Mouse (Mus musculus) ES-Bruce4 (cell line): ENCODE data around the gene Msi2. TPM values are rescaled to one million over a fixed set of nuclear protein-coding genes. Genes with fewer than 3 reads are reported as not detected.

Source experiments
- H3K27ac ChIP-seq: 2 replicates; pipeline ENCODE4 v1.5.1; 2012; ENCODE audit warnings: low read length, inconsistent platforms; ENCODE audit not compliant: insufficient read depth
- H3K27me3 ChIP-seq: 2 replicates; pipeline ENCODE4 v1.6.1; 2012; ENCODE audit warnings: mild to moderate bottlenecking, low read length, inconsistent platforms; ENCODE audit not compliant: control insufficient read depth, poor library complexity, insufficient read depth, severe bottlenecking
- H3K36me3 ChIP-seq: 2 replicates; pipeline ENCODE4 v1.6.1; 2012; ENCODE audit warnings: inconsistent platforms, mild to moderate bottlenecking, low read length, moderate library complexity; ENCODE audit not compliant: control insufficient read depth, poor library complexity, insufficient read depth, severe bottlenecking
- H3K4me1 ChIP-seq: one replicate; pipeline ENCODE4 v1.8.1; 2011; ENCODE audit warnings: low read length; ENCODE audit not compliant: control insufficient read depth, insufficient read depth
- H3K4me3 ChIP-seq: 2 replicates; pipeline ENCODE4 v1.5.1; 2011; ENCODE audit warnings: low read depth, mild to moderate bottlenecking, low read length
- H3K9ac ChIP-seq: 2 replicates; pipeline ENCODE4 v1.6.1; 2012; ENCODE audit warnings: low read depth, mild to moderate bottlenecking, inconsistent platforms; ENCODE audit not compliant: poor library complexity, severe bottlenecking
- H3K9me3 ChIP-seq: replicated peaks from 2 replicates; pipeline ENCODE4 v1.6.1; 2012; ENCODE audit warnings: mild to moderate bottlenecking, low read length, inconsistent platforms; ENCODE audit not compliant: control insufficient read depth, poor library complexity, insufficient read depth, severe bottlenecking
- CTCF ChIP-seq: IDR thresholded peaks from one replicate; pipeline ENCODE4 v1.8.1; 2011; ENCODE audit warnings: low read depth, low read length
- EP300 ChIP-seq: IDR thresholded peaks from 2 replicates; pipeline ENCODE4 v1.6.1; 2011; ENCODE audit warnings: low read depth, low read length; ENCODE audit not compliant: insufficient read depth
- POLR2A ChIP-seq: IDR thresholded peaks from one replicate; pipeline ENCODE4 v1.8.1; 2011; ENCODE audit warnings: low read length; ENCODE audit not compliant: insufficient read depth
- polyA plus RNA-seq: library from polyadenylated mRNA; stranded (reverse); fragments of >200 nt; gene quantifications from 2 replicates; pipeline ENCODE4 v1.2.4, GENCODE M21; 2011; ENCODE audit warnings: low read depth; ENCODE audit not compliant: missing spikeins, insufficient read depth, insufficient read length

Gene Msi2
- polyA plus RNA-seq, 1 experiment, result 110 TPM

- TF ChIP-seq EP300 (no peak), CTCF (no peak), POLR2A (no peak)
- Histone ChIP-seq H3K36me3 (no peaks in the 10 kb centered on the region), H3K4me3 (no peak overlapping the region), H3K27me3 (no peaks in the 10 kb centered on the region), H3K4me1 (peaks cover 12% of the 10 kb centered on the region), H3K9ac (no peak overlapping the region), H3K9me3 (no peaks in the 10 kb centered on the region), H3K27ac (no peak overlapping the region; the same call in 1 of the 2 replicates)
Observed at GRCm38 (mm10) chr11:88481602-88482161, 236.6 kb downstream of the Msi2 start.

- Histone ChIP-seq H3K9me3 (no peaks in the 10 kb centered on the region), H3K27ac (no peak overlapping the region), H3K4me1 (peaks cover 12% of the 10 kb centered on the region), H3K9ac (no peak overlapping the region), H3K36me3 (no peaks in the 10 kb centered on the region), H3K27me3 (no peaks in the 10 kb centered on the region), H3K4me3 (no peak overlapping the region)
- TF ChIP-seq EP300 (no peak), CTCF (no peak), POLR2A (no peak)
Observed at GRCm38 (mm10) chr11:88481092-88481601, 237.2 kb downstream of the Msi2 start.

DNA sequence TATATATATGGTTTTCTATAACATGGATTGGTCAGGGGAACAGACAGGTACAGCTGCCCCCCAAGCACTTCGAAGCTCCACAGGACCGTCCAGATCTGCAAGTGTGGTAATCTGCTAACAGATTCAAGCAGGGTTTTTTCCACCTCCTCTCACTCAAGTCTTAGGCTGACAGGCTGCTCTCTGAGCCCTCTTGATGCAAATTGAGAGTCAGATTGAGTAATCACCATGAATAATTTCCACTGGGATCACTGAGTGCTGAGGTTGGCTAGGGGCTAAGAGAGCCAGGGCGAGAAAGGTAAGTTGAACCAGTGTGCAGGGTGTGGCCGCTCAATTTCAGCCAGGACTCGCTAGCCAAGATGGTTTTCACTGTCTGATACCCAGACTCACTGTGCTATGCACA, 238.8 kb downstream of the Msi2 start:
- Histone ChIP-seq H3K9ac (no peak overlapping the region), H3K27me3 (no peaks in the 10 kb centered on the region), H3K27ac (no peak overlapping the region), H3K4me3 (no peak overlapping the region), H3K36me3 (no peaks in the 10 kb centered on the region), H3K4me1 (peaks cover 9% of the 10 kb centered on the region), H3K9me3 (no peaks in the 10 kb centered on the region)
- no peak for TF ChIP-seq EP300
- no peak for TF ChIP-seq CTCF
- no peak for TF ChIP-seq POLR2A

- no peaks in the 10 kb centered on the region for H3K27me3 ChIP-seq
- TF ChIP-seq EP300 (no peak), POLR2A (no peak), CTCF (no peak)
- no peak overlapping the region for H3K9ac ChIP-seq
- no peaks in the 10 kb centered on the region for H3K9me3 ChIP-seq
- H3K4me3 ChIP-seq, result no peak overlapping the region
- H3K4me1 ChIP-seq, result no peaks in the 10 kb centered on the region
- no peaks in the 10 kb centered on the region for H3K36me3 ChIP-seq
- no peak overlapping the region for H3K27ac ChIP-seq
Observed at GRCm38 (mm10) chr11:88474889-88475440, 243.3 kb downstream of the Msi2 start.

- Histone ChIP-seq H3K9ac (no peak overlapping the region), H3K27me3 (no peaks in the 10 kb centered on the region), H3K4me3 (no peak overlapping the region), H3K27ac (no peak overlapping the region), H3K9me3 (no peaks in the 10 kb centered on the region), H3K36me3 (no peaks in the 10 kb centered on the region), H3K4me1 (no peaks in the 10 kb centered on the region)
- TF ChIP-seq POLR2A, result no peak
- TF ChIP-seq EP300, result no peak
- TF ChIP-seq CTCF, result no peak
Observed at GRCm38 (mm10) chr11:88472731-88473130, 245.6 kb downstream of the Msi2 start.

DNA sequence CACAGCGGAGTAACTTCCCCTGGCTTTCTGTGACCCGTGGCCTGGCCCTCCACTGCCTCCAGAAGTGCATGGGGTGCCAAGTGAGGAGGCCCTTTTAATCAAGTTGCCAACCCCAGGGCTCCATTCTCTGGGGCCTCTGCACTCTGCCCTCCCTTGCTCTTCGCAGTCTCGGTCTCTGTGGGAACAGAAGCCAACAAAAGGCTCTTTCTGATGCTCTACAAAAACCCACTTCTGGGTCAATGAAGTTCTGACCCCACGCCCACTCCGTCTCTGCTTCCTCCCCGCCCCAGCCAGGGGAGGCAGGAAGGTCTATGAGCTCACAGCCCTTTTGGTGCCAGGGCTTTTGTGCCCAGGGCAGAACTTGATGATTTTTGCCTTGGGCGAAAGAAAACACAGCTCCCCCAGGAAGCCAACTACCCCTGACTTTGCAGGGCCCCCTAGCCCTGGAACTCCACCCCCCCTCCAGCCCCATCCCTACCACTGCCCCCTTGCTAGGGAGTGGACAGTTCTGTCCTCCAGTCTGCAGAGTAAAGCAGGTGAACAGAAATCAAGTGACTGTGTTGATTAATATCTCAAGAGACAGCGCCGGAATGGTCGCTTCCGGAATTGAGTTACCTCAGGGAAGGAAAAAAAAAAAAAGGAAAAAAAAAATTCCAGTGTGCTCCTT, 246.2 kb downstream of the Msi2 start:
- no peak overlapping the region for H3K27ac ChIP-seq
- no peak overlapping the region for H3K9ac ChIP-seq
- no peaks in the 10 kb centered on the region for H3K27me3 ChIP-seq
- H3K36me3 ChIP-seq, result no peaks in the 10 kb centered on the region
- H3K9me3 ChIP-seq, result no peaks in the 10 kb centered on the region
- H3K4me1 ChIP-seq, result no peaks in the 10 kb centered on the region
- TF ChIP-seq EP300 (no peak), CTCF (no peak), POLR2A (no peak)
- no peak overlapping the region for H3K4me3 ChIP-seq
